Mouse (Mus musculus): ENCODE results near the gene Icam5. TPM values are rescaled to one million over a fixed set of nuclear protein-coding genes. Genes with fewer than 3 reads are reported as not detected.

The Icam5 gene
- polyA plus RNA-seq, 1 experiment from 2014 or later: 1.6 TPM

GRCm38 (mm10) chr9:21021363-21021762 lies 10.5 kb upstream of the Icam5 start:
- peaks cover 16% of the 10 kb centered on the region for H3K27me3 ChIP-seq (ENCODE audit: control insufficient read depth, insufficient read depth, low read length)
- H3K36me3 ChIP-seq (ENCODE audit: control insufficient read depth, insufficient read depth, low read length): no peaks in the 10 kb centered on the region
- no peaks in the 10 kb centered on the region for H3K9me3 ChIP-seq (ENCODE audit: control insufficient read depth, low read length)
- no peak overlapping the region for H3K9ac ChIP-seq (replicated peaks; ENCODE audit: low read depth, low read length)
- H3K4me2 ChIP-seq (ENCODE audit: low read depth, low read length): no peak overlapping the region
- H3K4me3 ChIP-seq (ENCODE audit: low read depth, low read length): no peak overlapping the region
- H3K27ac ChIP-seq (ENCODE audit: low read depth, low read length): no peak overlapping the region
- WGBS: 81% methylated on average over 3 of the region's 3 CpGs
- no peaks in the 10 kb centered on the region for H3K4me1 ChIP-seq (ENCODE audit: control insufficient read depth, insufficient read depth, low read length)
- no peak for ATAC-seq (ENCODE audit: low read depth)

- no peak overlapping the region for H3K4me2 ChIP-seq (ENCODE audit: low read depth, low read length)
- H3K4me3 ChIP-seq (ENCODE audit: low read depth, low read length): no peak overlapping the region
- H3K27ac ChIP-seq (ENCODE audit: low read depth, low read length): no peak overlapping the region
- H3K36me3 ChIP-seq (ENCODE audit: control insufficient read depth, insufficient read depth, low read length): no peaks in the 10 kb centered on the region
- ATAC-seq (ENCODE audit: low read depth): no peak
- no peak overlapping the region for H3K9ac ChIP-seq (replicated peaks; ENCODE audit: low read depth, low read length)
- no peaks in the 10 kb centered on the region for H3K4me1 ChIP-seq (ENCODE audit: control insufficient read depth, insufficient read depth, low read length)
- H3K9me3 ChIP-seq (ENCODE audit: control insufficient read depth, low read length): no peaks in the 10 kb centered on the region
- peaks cover 10% of the 10 kb centered on the region for H3K27me3 ChIP-seq (ENCODE audit: control insufficient read depth, insufficient read depth, low read length)
- 65% methylated on average over 6 of the region's 6 CpGs for WGBS
Measured at GRCm38 (mm10) chr9:21022288-21022687, 9.6 kb upstream of the Icam5 start.

- Histone ChIP-seq H3K4me3 (ENCODE audit: low read depth, low read length) (no peak overlapping the region), H3K27ac (ENCODE audit: low read depth, low read length) (no peak overlapping the region), H3K4me2 (ENCODE audit: low read depth, low read length) (no peak overlapping the region), H3K4me1 (ENCODE audit: control insufficient read depth, insufficient read depth, low read length) (no peaks in the 10 kb centered on the region), H3K9ac (replicated peaks; ENCODE audit: low read depth, low read length) (no peak overlapping the region), H3K27me3 (ENCODE audit: control insufficient read depth, insufficient read depth, low read length) (peaks cover 6% of the 10 kb centered on the region), H3K9me3 (ENCODE audit: control insufficient read depth, low read length) (no peaks in the 10 kb centered on the region), H3K36me3 (ENCODE audit: control insufficient read depth, insufficient read depth, low read length) (no peaks in the 10 kb centered on the region)
- no peak for ATAC-seq (ENCODE audit: low read depth)
- 71% methylated on average over 1 of the region's 1 CpGs for WGBS
Measured at GRCm38 (mm10) chr9:21022726-21023125, 9.1 kb upstream of the Icam5 start.

GRCm38 (mm10) chr9:21025258-21025810 lies 6.5 kb upstream of the Icam5 start:
- H3K4me3 ChIP-seq (ENCODE audit: low read depth, low read length): no peak overlapping the region
- H3K4me1 ChIP-seq (ENCODE audit: control insufficient read depth, insufficient read depth, low read length): 0 out of 2 replicates have a peak, but pooled peaks cover 3% of the 10 kb centered on the region
- no peak overlapping the region for H3K9ac ChIP-seq (replicated peaks; ENCODE audit: low read depth, low read length)
- ATAC-seq (ENCODE audit: low read depth): no peak
- H3K9me3 ChIP-seq (ENCODE audit: control insufficient read depth, low read length): no peaks in the 10 kb centered on the region
- WGBS: 66% methylated on average over 19 of the region's 19 CpGs
- no peak overlapping the region for H3K4me2 ChIP-seq (ENCODE audit: low read depth, low read length)
- no peak overlapping the region for H3K27ac ChIP-seq (ENCODE audit: low read depth, low read length)
- H3K27me3 ChIP-seq (ENCODE audit: control insufficient read depth, insufficient read depth, low read length): peaks cover 18% of the 10 kb centered on the region
- no peaks in the 10 kb centered on the region for H3K36me3 ChIP-seq (ENCODE audit: control insufficient read depth, insufficient read depth, low read length)

GRCm38 (mm10) chr9:21026849-21027248 lies 5.0 kb upstream of the Icam5 start:
- no peak overlapping the region for H3K27ac ChIP-seq (ENCODE audit: low read depth, low read length)
- no peak for ATAC-seq (ENCODE audit: low read depth)
- H3K27me3 ChIP-seq (ENCODE audit: control insufficient read depth, insufficient read depth, low read length): peaks cover 22% of the 10 kb centered on the region
- WGBS: 83% methylated on average over 12 of the region's 12 CpGs
- peaks cover 10% of the 10 kb centered on the region; the same call in 1 of the 2 replicates for H3K4me1 ChIP-seq (ENCODE audit: control insufficient read depth, insufficient read depth, low read length)
- H3K9ac ChIP-seq (replicated peaks; ENCODE audit: low read depth, low read length): no peak overlapping the region
- H3K4me3 ChIP-seq (ENCODE audit: low read depth, low read length): no peak overlapping the region
- H3K36me3 ChIP-seq (ENCODE audit: control insufficient read depth, insufficient read depth, low read length): no peaks in the 10 kb centered on the region
- no peak overlapping the region for H3K4me2 ChIP-seq (ENCODE audit: low read depth, low read length)
- H3K9me3 ChIP-seq (ENCODE audit: control insufficient read depth, low read length): no peaks in the 10 kb centered on the region

- Histone ChIP-seq H3K36me3 (ENCODE audit: control insufficient read depth, insufficient read depth, low read length) (no peaks in the 10 kb centered on the region), H3K4me1 (ENCODE audit: control insufficient read depth, insufficient read depth, low read length) (peaks cover 16% of the 10 kb centered on the region), H3K4me3 (ENCODE audit: low read depth, low read length) (no peak overlapping the region), H3K27me3 (ENCODE audit: control insufficient read depth, insufficient read depth, low read length) (peaks cover 31% of the 10 kb centered on the region), H3K9ac (replicated peaks; ENCODE audit: low read depth, low read length) (no peak overlapping the region), H3K27ac (ENCODE audit: low read depth, low read length) (no peak overlapping the region), H3K4me2 (ENCODE audit: low read depth, low read length) (no peak overlapping the region), H3K9me3 (ENCODE audit: control insufficient read depth, low read length) (no peaks in the 10 kb centered on the region)
- 35% methylated on average over 8 of the region's 8 CpGs for WGBS
- no peak for ATAC-seq (ENCODE audit: low read depth)
Measured at GRCm38 (mm10) chr9:21027774-21028290, 4.0 kb upstream of the Icam5 start.

- WGBS: 59% methylated on average over 6 of the region's 6 CpGs
- no peak overlapping the region for H3K4me2 ChIP-seq (ENCODE audit: low read depth, low read length)
- peaks cover 39% of the 10 kb centered on the region for H3K27me3 ChIP-seq (ENCODE audit: control insufficient read depth, insufficient read depth, low read length)
- no peak overlapping the region for H3K27ac ChIP-seq (ENCODE audit: low read depth, low read length)
- H3K4me1 ChIP-seq (ENCODE audit: control insufficient read depth, insufficient read depth, low read length): peaks cover 23% of the 10 kb centered on the region
- no peaks in the 10 kb centered on the region for H3K9me3 ChIP-seq (ENCODE audit: control insufficient read depth, low read length)
- no peak overlapping the region for H3K4me3 ChIP-seq (ENCODE audit: low read depth, low read length)
- no peaks in the 10 kb centered on the region for H3K36me3 ChIP-seq (ENCODE audit: control insufficient read depth, insufficient read depth, low read length)
- H3K9ac ChIP-seq (replicated peaks; ENCODE audit: low read depth, low read length): no peak overlapping the region
- no peak for ATAC-seq (ENCODE audit: low read depth)
Measured at GRCm38 (mm10) chr9:21028560-21029110, 3.2 kb upstream of the Icam5 start.

GRCm38 (mm10) chr9:21029291-21030054 lies 2.4 kb upstream of the Icam5 start, which contains the start of gene Icam4:
TSS of gene Icam4 (plus strand) at chr9:21029373.
- ATAC-seq (ENCODE audit: low read depth): no peak; the same call in 1 of the 2 replicates
- Histone ChIP-seq H3K27ac (ENCODE audit: low read depth, low read length) (no peak within 1 kb of the TSS), H3K9ac (replicated peaks; ENCODE audit: low read depth, low read length) (no peak within 1 kb of the TSS), H3K9me3 (ENCODE audit: control insufficient read depth, low read length) (no peaks in the 10 kb centered on the region), H3K4me2 (ENCODE audit: low read depth, low read length) (peak within 1 kb of the TSS; percentile 37), H3K4me1 (ENCODE audit: control insufficient read depth, insufficient read depth, low read length) (peaks cover 23% of the 10 kb centered on the region), H3K36me3 (ENCODE audit: control insufficient read depth, insufficient read depth, low read length) (no peaks in the 10 kb centered on the region), H3K4me3 (ENCODE audit: low read depth, low read length) (peak within 1 kb of the TSS; percentile 7; the same call in 1 of the 2 replicates), H3K27me3 (ENCODE audit: control insufficient read depth, insufficient read depth, low read length) (peaks cover 45% of the 10 kb centered on the region)
- WGBS: 2% methylated on average over 37 of the region's 37 CpGs

GRCm38 (mm10) chr9:21030055-21030600 lies 1.7 kb upstream of the Icam5 start:
- peak overlapping the region; percentile 93 for H3K4me2 ChIP-seq (ENCODE audit: low read depth, low read length)
- 25% methylated on average over 22 of the region's 22 CpGs for WGBS
- H3K27ac ChIP-seq (ENCODE audit: low read depth, low read length): no peak overlapping the region
- H3K27me3 ChIP-seq (ENCODE audit: control insufficient read depth, insufficient read depth, low read length): peaks cover 52% of the 10 kb centered on the region
- H3K9ac ChIP-seq (replicated peaks; ENCODE audit: low read depth, low read length): no peak overlapping the region
- no peak for ATAC-seq (ENCODE audit: low read depth)
- H3K4me3 ChIP-seq (ENCODE audit: low read depth, low read length): no peak overlapping the region
- peaks cover 23% of the 10 kb centered on the region for H3K4me1 ChIP-seq (ENCODE audit: control insufficient read depth, insufficient read depth, low read length)
- H3K36me3 ChIP-seq (ENCODE audit: control insufficient read depth, insufficient read depth, low read length): no peaks in the 10 kb centered on the region
- no peaks in the 10 kb centered on the region for H3K9me3 ChIP-seq (ENCODE audit: control insufficient read depth, low read length)

Measured in neural tube, embryonic 14.5 days (tissue).